Mouse (Mus musculus): ENCODE results near the gene Myom1. TPM values are rescaled to one million over a fixed set of nuclear protein-coding genes. Genes with fewer than 3 reads are reported as not detected.
A peak's percentile ranks its signal among the peaks of the same experiment; 100 is the strongest.

Gene Myom1
- polyA plus RNA-seq, 1 experiment, result 111 TPM

DNA sequence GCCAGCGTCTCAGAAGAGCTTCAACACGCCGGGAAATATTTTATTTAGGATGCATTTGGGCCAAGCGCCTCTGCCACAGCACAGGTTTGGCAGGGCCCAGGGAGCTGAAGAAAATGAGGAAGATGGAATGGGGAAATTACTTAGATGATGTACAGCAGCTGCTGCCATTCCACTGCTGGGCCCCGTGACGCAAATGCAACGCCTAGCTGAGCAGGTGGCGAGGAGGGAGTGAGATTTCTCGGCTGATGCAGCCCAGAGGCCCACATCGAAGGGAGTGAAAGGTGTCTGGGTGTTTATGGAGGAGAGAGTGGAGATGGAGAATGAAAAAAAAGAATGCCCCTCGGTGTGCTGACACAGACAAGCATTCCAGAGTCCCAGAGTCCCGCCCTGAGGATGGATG, 123.1 kb downstream of the Myom1 start:
- Histone ChIP-seq H3K27ac (ENCODE audit: control insufficient read depth, insufficient read depth, low read depth, low read length, poor library complexity) (no peak overlapping the region), H3K4me3 (replicated peaks; ENCODE audit: control insufficient read depth, low read depth, low read length) (no peak overlapping the region), H3K4me1 (ENCODE audit: control insufficient read depth, insufficient read depth, low read length) (no peaks in the 10 kb centered on the region; the same call in 1 of the 2 replicates)
- WGBS, result 27% methylated on average over 12 of the region's 12 CpGs
- no peak for TF ChIP-seq POLR2A (IDR thresholded peaks at IDR 0.05; ENCODE audit: borderline replicate concordance, control insufficient read depth, low read depth, low read length)

GRCm38 (mm10) chr17:71126001-71126400, 123.6 kb downstream of the Myom1 start:
- H3K27ac ChIP-seq (ENCODE audit: control insufficient read depth, insufficient read depth, low read depth, low read length, poor library complexity), result no peak overlapping the region
- no peaks in the 10 kb centered on the region; the same call in 1 of the 2 replicates for H3K4me1 ChIP-seq (ENCODE audit: control insufficient read depth, insufficient read depth, low read length)
- WGBS, result 83% methylated on average over 12 of the region's 12 CpGs
- TF ChIP-seq CTCF (IDR thresholded peaks at IDR 0.05; ENCODE audit: control insufficient read depth, insufficient read depth, low read length) (no peak), POLR2A (IDR thresholded peaks at IDR 0.05; ENCODE audit: borderline replicate concordance, control insufficient read depth, low read depth, low read length) (no peak)
- H3K4me3 ChIP-seq (replicated peaks; ENCODE audit: control insufficient read depth, low read depth, low read length), result no peak overlapping the region

DNA sequence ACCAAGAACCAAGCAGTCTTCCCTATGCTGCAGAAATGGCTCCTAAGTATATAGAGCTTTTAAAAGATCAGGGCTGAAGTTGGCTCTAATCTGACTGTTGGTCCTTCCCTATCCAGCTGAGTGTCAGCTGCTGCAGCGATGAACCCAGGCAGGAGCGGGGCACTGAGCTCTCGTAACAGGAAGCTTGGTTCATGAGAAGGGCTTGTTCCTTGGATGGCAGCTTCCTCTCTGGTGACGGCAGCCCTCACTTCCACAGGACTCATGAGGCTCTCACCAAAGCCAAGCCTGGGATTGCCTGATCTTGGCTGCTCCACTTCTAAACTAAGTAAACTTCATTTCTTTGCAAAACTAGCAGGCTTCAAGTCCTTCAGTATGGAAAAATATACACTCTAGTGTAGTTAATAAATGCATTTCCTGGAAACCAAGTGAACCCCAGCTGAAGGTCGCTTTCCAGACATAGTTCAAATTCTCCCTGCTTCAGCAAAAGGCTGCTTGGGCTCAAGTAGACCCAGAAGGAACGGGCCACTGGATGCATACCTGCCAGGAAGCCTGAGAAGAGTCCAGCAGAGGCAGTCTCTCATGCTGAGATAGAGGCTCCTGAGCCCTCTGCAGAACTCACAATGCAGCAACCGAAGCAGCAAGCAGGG, 125.2 kb downstream of the Myom1 start:
- no peak overlapping the region for H3K4me3 ChIP-seq (replicated peaks; ENCODE audit: control insufficient read depth, low read depth, low read length)
- TF ChIP-seq POLR2A (IDR thresholded peaks at IDR 0.05; ENCODE audit: borderline replicate concordance, control insufficient read depth, low read depth, low read length), result no peak
- no peak for TF ChIP-seq CTCF (IDR thresholded peaks at IDR 0.05; ENCODE audit: control insufficient read depth, insufficient read depth, low read length)
- no peak overlapping the region for H3K27ac ChIP-seq (ENCODE audit: control insufficient read depth, insufficient read depth, low read depth, low read length, poor library complexity)
- 45% methylated on average over 7 of the region's 7 CpGs for WGBS
- H3K4me1 ChIP-seq (ENCODE audit: control insufficient read depth, insufficient read depth, low read length), result no peaks in the 10 kb centered on the region; the same call in 1 of the 2 replicates

DNA sequence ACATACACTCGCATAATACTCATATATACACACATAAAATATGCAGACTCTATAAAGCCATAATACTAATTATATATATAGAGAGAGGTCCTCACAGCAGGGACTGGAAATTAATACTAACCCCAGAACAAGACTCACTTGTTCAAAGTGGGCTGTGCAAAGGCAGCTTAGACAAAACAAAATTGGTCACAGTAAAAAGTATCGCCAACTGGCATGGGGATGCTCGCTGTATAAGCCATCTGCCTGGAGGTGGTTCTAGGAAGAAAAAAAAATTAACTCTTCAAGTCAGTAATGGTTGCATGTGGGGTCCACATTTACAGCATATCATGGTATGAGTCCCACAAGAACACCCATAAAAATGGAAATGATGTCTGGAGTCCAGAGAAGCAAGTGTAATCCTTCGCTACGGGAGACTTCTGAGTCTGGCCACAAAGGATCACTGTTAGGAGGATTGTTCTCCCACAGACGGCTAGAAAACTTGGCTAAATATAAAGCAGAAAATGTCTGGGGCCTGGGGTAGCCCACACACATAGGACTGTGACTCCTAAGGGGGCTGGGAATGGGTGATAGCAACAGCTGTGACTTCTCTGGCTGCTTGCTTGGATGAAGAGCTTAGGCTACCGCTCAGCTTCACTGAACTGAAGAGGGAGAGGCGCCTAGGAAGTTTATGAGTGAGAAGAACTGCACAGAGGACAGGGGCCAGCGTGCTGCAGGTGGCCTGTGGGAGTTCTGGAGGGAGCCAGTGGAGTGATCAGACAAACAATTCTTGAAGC, 127.2 kb downstream of the Myom1 start:
- Histone ChIP-seq H3K4me3 (replicated peaks; ENCODE audit: control insufficient read depth, low read depth, low read length) (no peak overlapping the region), H3K4me1 (ENCODE audit: control insufficient read depth, insufficient read depth, low read length) (peaks cover 3% of the 10 kb centered on the region), H3K27ac (ENCODE audit: control insufficient read depth, insufficient read depth, low read depth, low read length, poor library complexity) (no peak overlapping the region)
- no peak for TF ChIP-seq POLR2A (IDR thresholded peaks at IDR 0.05; ENCODE audit: borderline replicate concordance, control insufficient read depth, low read depth, low read length)
- TF ChIP-seq CTCF (IDR thresholded peaks at IDR 0.05; ENCODE audit: control insufficient read depth, insufficient read depth, low read length), result no peak
- 84% methylated on average over 9 of the region's 9 CpGs for WGBS

DNA sequence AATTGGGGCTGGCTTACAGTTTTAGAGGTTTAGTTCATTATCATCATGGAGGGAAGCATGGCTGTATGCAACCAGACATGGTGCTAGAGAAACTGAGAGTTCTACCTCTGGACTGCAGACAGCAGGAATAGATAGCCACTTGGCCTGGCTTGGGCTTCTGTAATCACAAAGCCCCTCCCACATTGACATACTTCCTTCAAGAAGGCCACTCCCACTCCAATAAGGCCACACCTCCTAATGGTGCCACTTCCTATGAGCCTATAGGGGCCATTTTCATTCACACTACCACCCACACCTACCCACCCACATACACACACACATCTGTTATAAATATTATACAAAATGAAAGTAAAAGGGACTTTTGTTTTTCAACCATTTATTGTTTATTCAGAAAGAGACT, 129.8 kb downstream of the Myom1 start:
- H3K4me1 ChIP-seq (ENCODE audit: control insufficient read depth, insufficient read depth, low read length), result peaks cover 5% of the 10 kb centered on the region
- TF ChIP-seq CTCF (IDR thresholded peaks at IDR 0.05; ENCODE audit: control insufficient read depth, insufficient read depth, low read length) (no peak), POLR2A (IDR thresholded peaks at IDR 0.05; ENCODE audit: borderline replicate concordance, control insufficient read depth, low read depth, low read length) (no peak)

DNA sequence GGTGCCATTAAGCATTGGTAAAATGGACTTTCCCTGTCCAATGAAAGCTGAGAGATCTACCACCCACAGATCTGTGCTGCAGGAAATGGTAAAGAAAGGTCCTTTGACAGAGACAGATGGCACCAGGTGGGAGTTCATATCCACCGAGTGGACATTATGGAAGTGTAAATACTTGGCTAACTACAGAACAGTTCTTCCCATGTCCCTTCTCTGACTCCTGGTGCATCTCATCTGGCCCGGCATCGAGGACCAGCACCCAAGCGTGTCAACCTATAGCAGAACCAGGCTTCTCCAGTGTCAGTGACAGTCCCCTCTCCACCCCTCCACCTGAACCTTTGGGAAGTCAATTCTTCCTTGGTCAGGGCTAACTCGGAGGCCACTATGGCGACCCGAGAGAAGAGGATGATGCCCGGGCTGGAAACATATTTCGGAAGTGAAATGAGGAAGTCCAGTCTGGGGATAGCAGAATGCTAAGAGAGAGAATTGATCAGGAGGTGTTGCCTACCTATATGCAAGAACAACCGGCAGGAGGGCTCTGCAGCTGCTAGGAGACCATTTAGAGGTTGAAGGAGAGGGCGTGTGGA, 130.5 kb downstream of the Myom1 start:
- Histone ChIP-seq H3K4me3 (replicated peaks; ENCODE audit: control insufficient read depth, low read depth, low read length) (no peak overlapping the region), H3K27ac (ENCODE audit: control insufficient read depth, insufficient read depth, low read depth, low read length, poor library complexity) (no peak overlapping the region; the same call in 1 of the 2 replicates), H3K4me1 (ENCODE audit: control insufficient read depth, insufficient read depth, low read length) (peaks cover 6% of the 10 kb centered on the region)
- whole genome bisulfite sequencing, result 46% methylated on average over 11 of the region's 11 CpGs
- TF ChIP-seq CTCF (IDR thresholded peaks at IDR 0.05; ENCODE audit: control insufficient read depth, insufficient read depth, low read length) (no peak), POLR2A (IDR thresholded peaks at IDR 0.05; ENCODE audit: borderline replicate concordance, control insufficient read depth, low read depth, low read length) (no peak)

More for the DNA sequence above, 129.8 kb downstream of the Myom1 start:
- Histone ChIP-seq H3K27ac (ENCODE audit: control insufficient read depth, insufficient read depth, low read depth, low read length, poor library complexity) (no peak overlapping the region), H3K4me3 (replicated peaks; ENCODE audit: control insufficient read depth, low read depth, low read length) (no peak overlapping the region)

- Histone ChIP-seq H3K27ac (ENCODE audit: control insufficient read depth, insufficient read depth, low read depth, low read length, poor library complexity) (0 out of 2 replicates have a peak overlapping the region, but pooled peaks have one; percentile 5), H3K4me1 (ENCODE audit: control insufficient read depth, insufficient read depth, low read length) (peaks cover 6% of the 10 kb centered on the region), H3K4me3 (replicated peaks; ENCODE audit: control insufficient read depth, low read depth, low read length) (no peak overlapping the region)
- TF ChIP-seq CTCF (IDR thresholded peaks at IDR 0.05; ENCODE audit: control insufficient read depth, insufficient read depth, low read length) (no peak), POLR2A (IDR thresholded peaks at IDR 0.05; ENCODE audit: borderline replicate concordance, control insufficient read depth, low read depth, low read length) (no peak)
- 72% methylated on average over 3 of the region's 3 CpGs for WGBS
Measured at GRCm38 (mm10) chr17:71134441-71134955, 132.1 kb downstream of the Myom1 start.

- Histone ChIP-seq H3K27ac (ENCODE audit: control insufficient read depth, insufficient read depth, low read depth, low read length, poor library complexity) (no peak overlapping the region), H3K4me3 (replicated peaks; ENCODE audit: control insufficient read depth, low read depth, low read length) (no peak overlapping the region), H3K4me1 (ENCODE audit: control insufficient read depth, insufficient read depth, low read length) (peaks cover 6% of the 10 kb centered on the region)
- 12% methylated on average over 5 of the region's 5 CpGs for WGBS
- TF ChIP-seq POLR2A (IDR thresholded peaks at IDR 0.05; ENCODE audit: borderline replicate concordance, control insufficient read depth, low read depth, low read length), result no peak
- TF ChIP-seq CTCF (IDR thresholded peaks at IDR 0.05; ENCODE audit: control insufficient read depth, insufficient read depth, low read length), result no peak
Measured at GRCm38 (mm10) chr17:71135108-71135507, 132.7 kb downstream of the Myom1 start.
